Mouse (Mus musculus): ENCODE measurements around the gene Mtrf1. TPM values are rescaled to one million over a fixed set of nuclear protein-coding genes. Genes with fewer than 3 reads are reported as not detected.
"Not testable (repeated sequence)": the region's sequence is repeated elsewhere in the genome, so short reads cannot be mapped to it uniquely, and the experiment has no call there.

Mtrf1 gene
- polyA plus RNA-seq, 2 experiments, result 2.7 to 4.1 TPM

GRCm38 (mm10) chr14:79434068-79434467 is 36.5 kb downstream of the Mtrf1 start:
- no peak for TF ChIP-seq CTCF (IDR thresholded peaks at IDR 0.05; ENCODE audit: low read depth)
- TF ChIP-seq EP300 (IDR thresholded peaks at IDR 0.05; ENCODE audit: low read depth), result no peak
- Histone ChIP-seq H3K9ac (replicated peaks) (no peak overlapping the region), H3K4me2 (ENCODE audit: low read depth) (no peak overlapping the region), H3K27me3 (ENCODE audit: control insufficient read depth, insufficient read depth, low read length) (no peaks in the 10 kb centered on the region), H3K27ac (no peak overlapping the region), H3K9me3 (ENCODE audit: control insufficient read depth, low read length) (no peaks in the 10 kb centered on the region), H3K36me3 (replicated peaks; ENCODE audit: control insufficient read depth, insufficient read depth, low read depth) (no peaks in the 10 kb centered on the region), H3K4me1 (replicated peaks; ENCODE audit: control insufficient read depth in 2 of 2, insufficient read depth in 2 of 2, low read length in 1 of 2) (no peaks in the 10 kb centered on the region), H3K4me3 (ENCODE audit: insufficient read depth in 1 of 2, low read depth in 2 of 2, low read length in 2 of 2) (no peak overlapping the region)
- no peak for ATAC-seq (ENCODE audit: insufficient read depth)
- WGBS (ENCODE audit: insufficient replicate concordance), result 37% methylated on average over 1 of the region's 1 CpGs
- no peak for DNase-seq (ENCODE audit: low read depth in 3 of 3, low spot score in 3 of 3)

DNA sequence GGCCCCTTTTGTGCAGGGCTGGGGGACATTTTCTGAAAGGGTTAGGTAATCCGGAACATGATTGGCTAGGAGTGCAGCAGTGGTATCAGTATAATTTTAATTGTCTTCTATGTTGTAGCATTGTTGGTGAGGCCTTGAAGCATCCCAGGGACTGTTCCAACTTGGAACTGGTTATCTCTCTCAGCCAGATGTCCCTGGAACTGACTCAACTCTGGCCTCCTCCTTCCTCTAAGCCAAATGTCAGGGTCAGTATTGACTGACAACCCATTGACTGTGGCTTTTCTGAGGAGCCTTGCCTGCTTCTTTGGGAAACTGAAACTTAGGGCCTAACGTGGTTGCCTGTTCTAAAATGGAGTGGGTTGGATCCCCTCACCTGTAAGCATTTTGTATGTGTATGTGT is 43.1 kb downstream of the Mtrf1 start:
- Histone ChIP-seq H3K27me3 (ENCODE audit: control insufficient read depth, insufficient read depth, low read length) (no peaks in the 10 kb centered on the region), H3K9ac (replicated peaks) (no peak overlapping the region), H3K4me3 (ENCODE audit: insufficient read depth in 1 of 2, low read depth in 2 of 2, low read length in 2 of 2) (no peak overlapping the region), H3K9me3 (ENCODE audit: control insufficient read depth, low read length) (no peaks in the 10 kb centered on the region), H3K36me3 (replicated peaks; ENCODE audit: control insufficient read depth, insufficient read depth, low read depth) (no peaks in the 10 kb centered on the region), H3K27ac (no peak overlapping the region), H3K4me1 (replicated peaks; ENCODE audit: control insufficient read depth in 2 of 2, insufficient read depth in 2 of 2, low read length in 1 of 2) (peaks cover 4 to 5% of the 10 kb centered on the region in 2 experiments; a peak in 3 of 4 replicates), H3K4me2 (ENCODE audit: low read depth) (no peak overlapping the region)
- DNase-seq (ENCODE audit: low read depth in 3 of 3, low spot score in 3 of 3) (no peak), ATAC-seq (ENCODE audit: insufficient read depth) (no peak; the same call in 1 of the 2 replicates)
- TF ChIP-seq CTCF (IDR thresholded peaks at IDR 0.05; ENCODE audit: low read depth), result no peak
- TF ChIP-seq EP300 (IDR thresholded peaks at IDR 0.05; ENCODE audit: low read depth), result no peak
- 52% methylated on average over 2 of the region's 2 CpGs for WGBS (ENCODE audit: insufficient replicate concordance)

GRCm38 (mm10) chr14:79441441-79441840 is 43.9 kb downstream of the Mtrf1 start:
- TF ChIP-seq EP300 (IDR thresholded peaks at IDR 0.05; ENCODE audit: low read depth), result no peak
- TF ChIP-seq CTCF (IDR thresholded peaks at IDR 0.05; ENCODE audit: low read depth), result no peak
- no peak for DNase-seq (ENCODE audit: low read depth in 3 of 3, low spot score in 3 of 3)
- Histone ChIP-seq H3K36me3 (replicated peaks; ENCODE audit: control insufficient read depth, insufficient read depth, low read depth) (no peaks in the 10 kb centered on the region), H3K9ac (replicated peaks) (no peak overlapping the region), H3K4me2 (ENCODE audit: low read depth) (no peak overlapping the region), H3K4me3 (ENCODE audit: insufficient read depth in 1 of 2, low read depth in 2 of 2, low read length in 2 of 2) (no peak overlapping the region), H3K27ac (no peak overlapping the region), H3K27me3 (ENCODE audit: control insufficient read depth, insufficient read depth, low read length) (no peaks in the 10 kb centered on the region), H3K4me1 (replicated peaks; ENCODE audit: control insufficient read depth in 2 of 2, insufficient read depth in 2 of 2, low read length in 1 of 2) (peaks cover 4 to 5% of the 10 kb centered on the region in 2 experiments; a peak in 3 of 4 replicates), H3K9me3 (ENCODE audit: control insufficient read depth, low read length) (no peaks in the 10 kb centered on the region)
- 34% methylated on average over 5 of the region's 5 CpGs for WGBS (ENCODE audit: insufficient replicate concordance)
- no peak for ATAC-seq (ENCODE audit: insufficient read depth)

DNA sequence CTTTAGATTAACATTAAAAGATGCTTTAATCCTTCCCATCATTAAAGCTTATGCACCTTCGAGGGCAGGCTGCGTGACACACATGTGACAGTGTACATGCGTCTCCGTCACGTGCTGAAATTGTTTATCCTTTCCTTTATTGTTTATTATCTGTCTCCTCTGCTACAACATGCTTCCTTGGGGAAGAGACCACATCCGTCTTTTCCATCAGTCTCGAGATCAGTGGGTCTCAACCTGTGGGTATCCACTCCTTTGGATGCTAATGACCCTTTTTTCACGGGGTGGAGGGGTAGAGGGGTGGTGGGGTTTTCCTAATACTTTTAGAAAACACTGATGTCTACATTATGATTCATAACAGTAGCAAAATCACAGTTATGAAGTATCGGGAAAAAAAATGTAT is 47.0 kb downstream of the Mtrf1 start:
- Histone ChIP-seq H3K4me3 (ENCODE audit: insufficient read depth in 1 of 2, low read depth in 2 of 2, low read length in 2 of 2) (no peak overlapping the region), H3K9ac (replicated peaks) (no peak overlapping the region), H3K36me3 (replicated peaks; ENCODE audit: control insufficient read depth, insufficient read depth, low read depth) (no peaks in the 10 kb centered on the region), H3K4me2 (ENCODE audit: low read depth) (no peak overlapping the region), H3K4me1 (replicated peaks; ENCODE audit: control insufficient read depth in 2 of 2, insufficient read depth in 2 of 2, low read length in 1 of 2) (peaks cover 4 to 5% of the 10 kb centered on the region in 2 experiments; a peak in 3 of 4 replicates), H3K9me3 (ENCODE audit: control insufficient read depth, low read length) (no peaks in the 10 kb centered on the region), H3K27ac (no peak overlapping the region), H3K27me3 (ENCODE audit: control insufficient read depth, insufficient read depth, low read length) (no peaks in the 10 kb centered on the region)
- DNase-seq (ENCODE audit: low read depth in 3 of 3, low spot score in 3 of 3) (no peak), ATAC-seq (ENCODE audit: insufficient read depth) (no peak)
- no peak for TF ChIP-seq EP300 (IDR thresholded peaks at IDR 0.05; ENCODE audit: low read depth)
- WGBS (ENCODE audit: insufficient replicate concordance), result 73% methylated on average over 9 of the region's 9 CpGs

GRCm38 (mm10) chr14:79445055-79445620 is 47.6 kb downstream of the Mtrf1 start:
- 75% methylated on average over 16 of the region's 16 CpGs for WGBS (ENCODE audit: insufficient replicate concordance)
- TF ChIP-seq CTCF (IDR thresholded peaks at IDR 0.05; ENCODE audit: low read depth) (no peak), EP300 (IDR thresholded peaks at IDR 0.05; ENCODE audit: low read depth) (no peak)
- Histone ChIP-seq H3K4me3 (ENCODE audit: insufficient read depth in 1 of 2, low read depth in 2 of 2, low read length in 2 of 2) (no peak overlapping the region), H3K4me1 (replicated peaks; ENCODE audit: control insufficient read depth in 2 of 2, insufficient read depth in 2 of 2, low read length in 1 of 2) (peaks cover 4 to 5% of the 10 kb centered on the region in 2 experiments; a peak in 3 of 4 replicates), H3K4me2 (ENCODE audit: low read depth) (no peak overlapping the region), H3K27me3 (ENCODE audit: control insufficient read depth, insufficient read depth, low read length) (no peaks in the 10 kb centered on the region), H3K36me3 (replicated peaks; ENCODE audit: control insufficient read depth, insufficient read depth, low read depth) (no peaks in the 10 kb centered on the region), H3K27ac (no peak overlapping the region), H3K9ac (replicated peaks) (no peak overlapping the region), H3K9me3 (ENCODE audit: control insufficient read depth, low read length) (no peaks in the 10 kb centered on the region)
- DNase-seq (ENCODE audit: low read depth in 3 of 3, low spot score in 3 of 3) (no peak), ATAC-seq (ENCODE audit: insufficient read depth) (no peak)

DNA sequence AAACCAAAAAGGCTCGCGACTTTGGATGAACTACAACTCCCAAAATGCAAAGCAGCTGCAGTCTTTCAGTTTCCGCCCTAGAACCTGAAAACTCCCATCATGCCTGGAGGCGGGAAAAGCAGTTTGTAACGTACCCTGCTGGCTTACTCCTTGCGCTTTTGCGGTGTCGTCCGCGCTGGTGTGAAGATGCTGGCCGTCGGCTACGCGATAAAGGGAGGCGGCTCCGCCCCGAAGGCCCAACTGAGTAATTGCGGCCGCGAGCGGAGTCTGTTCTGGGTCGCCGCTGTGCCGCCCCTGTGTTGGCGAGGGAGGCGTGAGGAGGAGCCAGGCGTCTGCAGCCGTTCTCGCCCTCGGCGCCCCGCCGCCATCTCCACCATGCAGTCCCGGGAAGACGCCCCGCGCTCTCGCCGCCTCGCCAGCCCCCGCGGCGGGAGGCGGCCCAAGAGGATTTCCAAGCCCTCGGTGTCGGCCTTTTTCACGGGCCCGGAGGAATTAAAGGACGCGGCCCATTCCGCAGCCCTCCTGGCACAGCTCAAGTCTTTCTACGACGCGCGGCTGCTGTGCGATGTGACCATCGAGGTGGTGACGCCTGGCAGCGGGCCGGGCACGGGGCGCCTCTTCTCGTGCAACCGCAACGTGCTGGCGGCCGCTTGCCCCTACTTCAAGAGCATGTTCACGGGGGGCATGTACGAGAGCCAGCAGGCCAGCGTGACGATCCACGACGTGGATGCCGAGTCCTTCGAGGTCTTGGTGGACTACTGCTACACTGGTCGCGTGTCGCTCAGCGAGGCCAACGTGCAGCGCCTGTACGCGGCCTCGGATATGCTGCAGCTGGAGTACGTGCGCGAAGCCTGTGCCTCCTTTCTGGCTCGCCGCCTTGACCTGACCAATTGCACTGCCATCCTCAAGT is 54.4 kb downstream of the Mtrf1 start, which contains the start of gene Kbtbd6:
TSS of gene Kbtbd6 (plus strand) at position 155 of the 910 bp plus-strand sequence.
- Histone ChIP-seq H3K27ac (peak within 1 kb of the TSS; percentile 90), H3K4me2 (ENCODE audit: low read depth) (peak within 1 kb of the TSS; percentile 75), H3K4me1 (replicated peaks; ENCODE audit: control insufficient read depth in 2 of 2, insufficient read depth in 2 of 2, low read length in 1 of 2) (peaks cover 0 to 12% of the 10 kb centered on the region in 2 experiments; a peak in 3 of 4 replicates), H3K9ac (replicated peaks) (peak within 1 kb of the TSS; percentile 79), H3K4me3 (ENCODE audit: insufficient read depth in 1 of 2, low read depth in 2 of 2, low read length in 2 of 2) (peak within 1 kb of the TSS; percentile 63 to 69)
- 9% methylated on average over 33 of the region's 89 CpGs for WGBS (ENCODE audit: insufficient replicate concordance)
- not testable (repeated sequence) for H3K27me3 ChIP-seq (ENCODE audit: control insufficient read depth, insufficient read depth, low read length); H3K9me3 ChIP-seq (ENCODE audit: control insufficient read depth, low read length); H3K36me3 ChIP-seq (replicated peaks; ENCODE audit: control insufficient read depth, insufficient read depth, low read depth)
- ATAC-seq (ENCODE audit: insufficient read depth) (peak; percentile 94), DNase-seq (ENCODE audit: low read depth in 3 of 3, low spot score in 3 of 3) (peak; percentile 90 to 94 (median 93))

DNA sequence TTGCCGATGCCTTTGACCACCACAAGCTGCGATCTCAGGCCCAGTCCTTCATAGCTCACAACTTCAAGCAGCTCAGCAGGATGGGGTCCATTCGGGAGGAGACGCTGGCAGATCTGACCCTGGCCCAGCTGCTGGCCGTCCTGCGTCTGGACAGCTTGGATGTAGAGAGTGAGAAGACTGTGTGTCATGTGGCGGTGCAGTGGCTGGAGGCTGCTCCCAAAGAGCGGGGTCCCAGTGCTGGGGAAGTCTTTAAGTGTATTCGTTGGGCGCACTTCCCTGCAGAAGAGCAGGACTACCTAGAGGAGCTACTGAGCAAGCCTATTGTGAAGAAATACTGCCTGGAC is 55.0 kb downstream of the Mtrf1 start:
- not testable (repeated sequence) for H3K27ac ChIP-seq; H3K27me3 ChIP-seq (ENCODE audit: control insufficient read depth, insufficient read depth, low read length); H3K9ac ChIP-seq (replicated peaks); H3K36me3 ChIP-seq (replicated peaks; ENCODE audit: control insufficient read depth, insufficient read depth, low read depth); H3K9me3 ChIP-seq (ENCODE audit: control insufficient read depth, low read length); ATAC-seq (ENCODE audit: insufficient read depth); DNase-seq (ENCODE audit: low read depth in 3 of 3, low spot score in 3 of 3)
- 91% methylated on average over 7 of the region's 10 CpGs for WGBS (ENCODE audit: insufficient replicate concordance)
- H3K4me2 ChIP-seq (ENCODE audit: low read depth), result peak overlapping the region; percentile 42
- peak overlapping the region; percentile 14 to 30; a peak in 2 of 4 replicates for H3K4me3 ChIP-seq (ENCODE audit: insufficient read depth in 1 of 2, low read depth in 2 of 2, low read length in 2 of 2)
- peaks cover 0 to 12% of the 10 kb centered on the region in 2 experiments; a peak in 3 of 4 replicates for H3K4me1 ChIP-seq (replicated peaks; ENCODE audit: control insufficient read depth in 2 of 2, insufficient read depth in 2 of 2, low read length in 1 of 2)

Measured in liver, embryonic 14.5 days (tissue).